Mouse (Mus musculus): ENCODE measurements around the gene Gpalpp1. TPM values are rescaled to one million over a fixed set of nuclear protein-coding genes. Genes with fewer than 3 reads are reported as not detected.

Gpalpp1 gene
- 28.0 and 28.1 TPM in 2 replicates for total RNA-seq (2017)

- peak; percentile 99 for ATAC-seq (ENCODE audit: extremely low read depth, insufficient number of reproducible peaks, low FRiP score, poor library complexity, severe bottlenecking)
Measured at GRCm38 (mm10) chr14:76110396-76111221, at the start of gene Gpalpp1, which contains the start of gene Nufip1. TSS of gene Gpalpp1 (minus strand) at chr14:76110760. TSS of gene Nufip1 (plus strand) at chr14:76110891.

- no peak for ATAC-seq (ENCODE audit: extremely low read depth, insufficient number of reproducible peaks, low FRiP score, poor library complexity, severe bottlenecking)
Measured at GRCm38 (mm10) chr14:76158192-76158785, 47.7 kb upstream of the Gpalpp1 start.

GRCm38 (mm10) chr14:76153828-76154227 is 43.3 kb upstream of the Gpalpp1 start:
- ATAC-seq (ENCODE audit: extremely low read depth, insufficient number of reproducible peaks, low FRiP score, poor library complexity, severe bottlenecking): no peak

- no peak for ATAC-seq (ENCODE audit: extremely low read depth, insufficient number of reproducible peaks, low FRiP score, poor library complexity, severe bottlenecking)
Measured at GRCm38 (mm10) chr14:76153003-76153675, 42.6 kb upstream of the Gpalpp1 start.

GRCm38 (mm10) chr14:76152162-76153002 is 41.8 kb upstream of the Gpalpp1 start:
- peak; percentile 82 for ATAC-seq (ENCODE audit: extremely low read depth, insufficient number of reproducible peaks, low FRiP score, poor library complexity, severe bottlenecking)

- no peak for ATAC-seq (ENCODE audit: extremely low read depth, insufficient number of reproducible peaks, low FRiP score, poor library complexity, severe bottlenecking)
Measured at GRCm38 (mm10) chr14:76151820-76152161, 41.2 kb upstream of the Gpalpp1 start.

- no peak for ATAC-seq (ENCODE audit: extremely low read depth, insufficient number of reproducible peaks, low FRiP score, poor library complexity, severe bottlenecking)
Measured at GRCm38 (mm10) chr14:76151011-76151410, 40.5 kb upstream of the Gpalpp1 start.

- ATAC-seq (ENCODE audit: extremely low read depth, insufficient number of reproducible peaks, low FRiP score, poor library complexity, severe bottlenecking): no peak
Measured at GRCm38 (mm10) chr14:76150499-76150898, 39.9 kb upstream of the Gpalpp1 start.

- no peak for ATAC-seq (ENCODE audit: extremely low read depth, insufficient number of reproducible peaks, low FRiP score, poor library complexity, severe bottlenecking)
Measured at GRCm38 (mm10) chr14:76149531-76150179, 39.1 kb upstream of the Gpalpp1 start.

- ATAC-seq (ENCODE audit: extremely low read depth, insufficient number of reproducible peaks, low FRiP score, poor library complexity, severe bottlenecking): no peak
Measured at GRCm38 (mm10) chr14:76148294-76148693, 37.7 kb upstream of the Gpalpp1 start.

- ATAC-seq (ENCODE audit: extremely low read depth, insufficient number of reproducible peaks, low FRiP score, poor library complexity, severe bottlenecking): no peak
Measured at GRCm38 (mm10) chr14:76147061-76147460, 36.5 kb upstream of the Gpalpp1 start.

- ATAC-seq (ENCODE audit: extremely low read depth, insufficient number of reproducible peaks, low FRiP score, poor library complexity, severe bottlenecking): no peak
Measured at GRCm38 (mm10) chr14:76145868-76146267, 35.3 kb upstream of the Gpalpp1 start.

GRCm38 (mm10) chr14:76145248-76145647 is 34.7 kb upstream of the Gpalpp1 start:
- ATAC-seq (ENCODE audit: extremely low read depth, insufficient number of reproducible peaks, low FRiP score, poor library complexity, severe bottlenecking): no peak

GRCm38 (mm10) chr14:76134975-76135374 is 24.4 kb upstream of the Gpalpp1 start:
- ATAC-seq (ENCODE audit: extremely low read depth, insufficient number of reproducible peaks, low FRiP score, poor library complexity, severe bottlenecking): no peak

- ATAC-seq (ENCODE audit: extremely low read depth, insufficient number of reproducible peaks, low FRiP score, poor library complexity, severe bottlenecking): no peak
Measured at GRCm38 (mm10) chr14:76128174-76128573, 17.6 kb upstream of the Gpalpp1 start.

GRCm38 (mm10) chr14:76127311-76127710 is 16.8 kb upstream of the Gpalpp1 start:
- no peak for ATAC-seq (ENCODE audit: extremely low read depth, insufficient number of reproducible peaks, low FRiP score, poor library complexity, severe bottlenecking)

- no peak for ATAC-seq (ENCODE audit: extremely low read depth, insufficient number of reproducible peaks, low FRiP score, poor library complexity, severe bottlenecking)
Measured at GRCm38 (mm10) chr14:76122663-76123058, 12.1 kb upstream of the Gpalpp1 start.

- ATAC-seq (ENCODE audit: extremely low read depth, insufficient number of reproducible peaks, low FRiP score, poor library complexity, severe bottlenecking): no peak
Measured at GRCm38 (mm10) chr14:76121901-76122662, 11.5 kb upstream of the Gpalpp1 start.

All from neutrophil, adult 5-6 weeks (primary cell).